Mouse (Mus musculus): Measurements from ENCODE around the gene Ap1s3. TPM values are rescaled to one million over a fixed set of nuclear protein-coding genes. Genes with fewer than 3 reads are reported as not detected.
A peak's percentile ranks its signal among the peaks of the same experiment; 100 is the strongest.

Ap1s3 gene
- polyA plus RNA-seq, 1 experiment, result 65.9 TPM

GRCm38 (mm10) chr1:79671196-79671542 is 603 bp downstream of the Ap1s3 start:
- 1% methylated on average over 11 of the region's 11 CpGs for whole genome bisulfite sequencing
- Histone ChIP-seq H3K27ac (ENCODE audit: insufficient read depth, low read length) (peak overlapping the region; percentile 85), H3K4me3 (ENCODE audit: extremely low read depth, insufficient read depth, insufficient read length) (peak overlapping the region; percentile 96), H3K27me3 (ENCODE audit: control insufficient read depth, insufficient read depth, low read length) (no peaks in the 10 kb centered on the region), H3K4me1 (ENCODE audit: control insufficient read depth, insufficient read depth, insufficient read length) (peaks cover 8% of the 10 kb centered on the region), H3K36me3 (ENCODE audit: control insufficient read depth, insufficient read depth, low read length) (no peaks in the 10 kb centered on the region; the same call in 1 of the 2 replicates)
- DNase-seq (ENCODE audit: low read depth in 1 of 2, low spot score in 2 of 2), result peak; percentile 64 to 78
- TF ChIP-seq POLR2A (IDR thresholded peaks at IDR 0.05; ENCODE audit: low read depth, low read length) (no peak; the same call in 1 of the 2 replicates), CTCF (IDR thresholded peaks at IDR 0.05; ENCODE audit: extremely low read depth, insufficient read depth, insufficient read length, insufficient replicate concordance) (no peak)

GRCm38 (mm10) chr1:79669419-79669974 is 2.3 kb downstream of the Ap1s3 start:
- H3K27ac ChIP-seq (ENCODE audit: insufficient read depth, low read length), result no peak overlapping the region
- peaks cover 8% of the 10 kb centered on the region for H3K4me1 ChIP-seq (ENCODE audit: control insufficient read depth, insufficient read depth, insufficient read length)
- no peaks in the 10 kb centered on the region; the same call in 1 of the 2 replicates for H3K36me3 ChIP-seq (ENCODE audit: control insufficient read depth, insufficient read depth, low read length)
- no peak for DNase-seq (ENCODE audit: low read depth in 1 of 2, low spot score in 2 of 2)
- TF ChIP-seq POLR2A (IDR thresholded peaks at IDR 0.05; ENCODE audit: low read depth, low read length) (no peak), CTCF (IDR thresholded peaks at IDR 0.05; ENCODE audit: extremely low read depth, insufficient read depth, insufficient read length, insufficient replicate concordance) (no peak)
- H3K4me3 ChIP-seq (ENCODE audit: extremely low read depth, insufficient read depth, insufficient read length), result no peak overlapping the region
- H3K27me3 ChIP-seq (ENCODE audit: control insufficient read depth, insufficient read depth, low read length), result no peaks in the 10 kb centered on the region
- 67% methylated on average over 9 of the region's 9 CpGs for WGBS

GRCm38 (mm10) chr1:79664911-79665310 is 6.9 kb downstream of the Ap1s3 start:
- Histone ChIP-seq H3K27me3 (ENCODE audit: control insufficient read depth, insufficient read depth, low read length) (no peaks in the 10 kb centered on the region), H3K4me3 (ENCODE audit: extremely low read depth, insufficient read depth, insufficient read length) (no peak overlapping the region), H3K36me3 (ENCODE audit: control insufficient read depth, insufficient read depth, low read length) (no peaks in the 10 kb centered on the region; the same call in 1 of the 2 replicates), H3K27ac (ENCODE audit: insufficient read depth, low read length) (no peak overlapping the region), H3K4me1 (ENCODE audit: control insufficient read depth, insufficient read depth, insufficient read length) (peaks cover 3% of the 10 kb centered on the region)
- TF ChIP-seq CTCF (IDR thresholded peaks at IDR 0.05; ENCODE audit: extremely low read depth, insufficient read depth, insufficient read length, insufficient replicate concordance) (no peak), POLR2A (IDR thresholded peaks at IDR 0.05; ENCODE audit: low read depth, low read length) (no peak)
- WGBS, result 89% methylated on average over 4 of the region's 4 CpGs
- no peak for DNase-seq (ENCODE audit: low read depth in 1 of 2, low spot score in 2 of 2)

GRCm38 (mm10) chr1:79659598-79659997 is 12.2 kb downstream of the Ap1s3 start:
- H3K36me3 ChIP-seq (ENCODE audit: control insufficient read depth, insufficient read depth, low read length), result no peaks in the 10 kb centered on the region; the same call in 1 of the 2 replicates
- no peak overlapping the region for H3K27ac ChIP-seq (ENCODE audit: insufficient read depth, low read length)
- DNase-seq (ENCODE audit: low read depth in 1 of 2, low spot score in 2 of 2), result no peak
- WGBS, result 92% methylated on average over 7 of the region's 7 CpGs
- TF ChIP-seq POLR2A (IDR thresholded peaks at IDR 0.05; ENCODE audit: low read depth, low read length) (no peak), CTCF (IDR thresholded peaks at IDR 0.05; ENCODE audit: extremely low read depth, insufficient read depth, insufficient read length, insufficient replicate concordance) (no peak)
- H3K4me3 ChIP-seq (ENCODE audit: extremely low read depth, insufficient read depth, insufficient read length), result no peak overlapping the region
- no peaks in the 10 kb centered on the region for H3K27me3 ChIP-seq (ENCODE audit: control insufficient read depth, insufficient read depth, low read length)
- no peaks in the 10 kb centered on the region for H3K4me1 ChIP-seq (ENCODE audit: control insufficient read depth, insufficient read depth, insufficient read length)

GRCm38 (mm10) chr1:79657411-79657810 is 14.4 kb downstream of the Ap1s3 start:
- DNase-seq (ENCODE audit: low read depth in 1 of 2, low spot score in 2 of 2), result no peak
- Histone ChIP-seq H3K27ac (ENCODE audit: insufficient read depth, low read length) (no peak overlapping the region), H3K27me3 (ENCODE audit: control insufficient read depth, insufficient read depth, low read length) (no peaks in the 10 kb centered on the region), H3K4me1 (ENCODE audit: control insufficient read depth, insufficient read depth, insufficient read length) (no peaks in the 10 kb centered on the region), H3K36me3 (ENCODE audit: control insufficient read depth, insufficient read depth, low read length) (no peaks in the 10 kb centered on the region; the same call in 1 of the 2 replicates), H3K4me3 (ENCODE audit: extremely low read depth, insufficient read depth, insufficient read length) (no peak overlapping the region)
- TF ChIP-seq CTCF (IDR thresholded peaks at IDR 0.05; ENCODE audit: extremely low read depth, insufficient read depth, insufficient read length, insufficient replicate concordance) (no peak), POLR2A (IDR thresholded peaks at IDR 0.05; ENCODE audit: low read depth, low read length) (no peak)
- 55% methylated on average over 1 of the region's 1 CpGs for WGBS

GRCm38 (mm10) chr1:79655819-79656555 is 15.8 kb downstream of the Ap1s3 start:
- no peaks in the 10 kb centered on the region for H3K27me3 ChIP-seq (ENCODE audit: control insufficient read depth, insufficient read depth, low read length)
- H3K36me3 ChIP-seq (ENCODE audit: control insufficient read depth, insufficient read depth, low read length), result no peaks in the 10 kb centered on the region; the same call in 1 of the 2 replicates
- no peak overlapping the region for H3K27ac ChIP-seq (ENCODE audit: insufficient read depth, low read length)
- H3K4me1 ChIP-seq (ENCODE audit: control insufficient read depth, insufficient read depth, insufficient read length), result no peaks in the 10 kb centered on the region
- 91% methylated on average over 4 of the region's 4 CpGs for WGBS
- TF ChIP-seq CTCF (IDR thresholded peaks at IDR 0.05; ENCODE audit: extremely low read depth, insufficient read depth, insufficient read length, insufficient replicate concordance) (no peak), POLR2A (IDR thresholded peaks at IDR 0.05; ENCODE audit: low read depth, low read length) (no peak)
- H3K4me3 ChIP-seq (ENCODE audit: extremely low read depth, insufficient read depth, insufficient read length), result no peak overlapping the region
- DNase-seq (ENCODE audit: low read depth in 1 of 2, low spot score in 2 of 2), result no peak

GRCm38 (mm10) chr1:79654948-79655347 is 16.8 kb downstream of the Ap1s3 start:
- TF ChIP-seq POLR2A (IDR thresholded peaks at IDR 0.05; ENCODE audit: low read depth, low read length) (no peak), CTCF (IDR thresholded peaks at IDR 0.05; ENCODE audit: extremely low read depth, insufficient read depth, insufficient read length, insufficient replicate concordance) (no peak)
- H3K4me3 ChIP-seq (ENCODE audit: extremely low read depth, insufficient read depth, insufficient read length), result no peak overlapping the region
- H3K4me1 ChIP-seq (ENCODE audit: control insufficient read depth, insufficient read depth, insufficient read length), result no peaks in the 10 kb centered on the region
- no peaks in the 10 kb centered on the region for H3K27me3 ChIP-seq (ENCODE audit: control insufficient read depth, insufficient read depth, low read length)
- DNase-seq (ENCODE audit: low read depth in 1 of 2, low spot score in 2 of 2), result no peak
- no peaks in the 10 kb centered on the region for H3K36me3 ChIP-seq (ENCODE audit: control insufficient read depth, insufficient read depth, low read length)
- no peak overlapping the region for H3K27ac ChIP-seq (ENCODE audit: insufficient read depth, low read length)
- 97% methylated on average over 2 of the region's 2 CpGs for WGBS

Measured in spleen, adult 2 months (tissue).